Mouse (Mus musculus) E14TG2a.4 (cell line): ENCODE data around the gene Zfp536.

Experiments used
- CTCF ChIP-seq: conservative IDR thresholded peaks from 2 replicates; pipeline ENCODE4 v1.5.1; 2014; ENCODE audit warnings: low read length
- POU5F1 ChIP-seq: IDR thresholded peaks from 2 replicates; pipeline ENCODE4 v1.6.1; 2014; ENCODE audit warnings: low read length, borderline replicate concordance

- TF ChIP-seq CTCF (no peak), POU5F1 (no peak)
These were observed 173.1 kb downstream of the Zfp536 start for GRCm38 (mm10) chr7:37600318-37600717.
